Mouse (Mus musculus): ENCODE results near the gene Ppia. TPM values are rescaled to one million over a fixed set of nuclear protein-coding genes. Genes with fewer than 3 reads are reported as not detected.
A peak's percentile ranks its signal among the peaks of the same experiment; 100 is the strongest.
"Not testable (repeated sequence)": the region's sequence is repeated elsewhere in the genome, so short reads cannot be mapped to it uniquely, and the experiment has no call there.

Gene Ppia
- polyA plus RNA-seq, 1 experiment from 2014 or later, result 4,554 TPM

GRCm38 (mm10) chr11:6419156-6419555, 3.9 kb downstream of the Ppia start:
- H3K36me3 ChIP-seq, result peaks cover 52% of the 10 kb centered on the region
- WGBS, result 71% methylated on average over 4 of the region's 4 CpGs
- ATAC-seq (ENCODE audit: low read depth), result not testable (repeated sequence)

DNA sequence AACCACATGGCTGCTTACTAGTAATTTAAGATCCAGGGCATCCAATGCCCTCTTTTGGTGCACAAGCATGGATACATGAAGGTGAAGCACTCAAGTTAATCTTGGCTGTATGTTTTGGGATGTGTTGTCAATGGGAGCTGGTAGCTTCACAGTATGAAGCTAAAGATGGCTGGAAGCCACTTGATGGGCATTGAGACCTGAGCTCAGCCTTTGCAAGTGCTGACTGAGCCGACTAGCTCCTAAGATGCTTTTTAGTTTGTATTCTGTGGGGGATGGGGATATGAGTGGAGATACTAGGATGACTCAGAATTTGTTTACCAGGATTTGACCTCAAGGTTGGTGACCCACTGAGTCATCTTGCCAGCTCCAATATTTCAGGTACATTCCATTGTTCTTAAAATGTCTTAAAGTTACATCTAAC, 5.0 kb downstream of the Ppia start:
- Histone ChIP-seq H3K4me1 (replicated peaks) (peaks cover 22% of the 10 kb centered on the region), H3K27ac (replicated peaks) (no peak overlapping the region), H3K4me3 (no peak overlapping the region), H3K9me3 (no peaks in the 10 kb centered on the region), H3K4me2 (no peak overlapping the region), H3K27me3 (no peaks in the 10 kb centered on the region), H3K36me3 (peaks cover 59% of the 10 kb centered on the region), H3K9ac (no peak overlapping the region)
- ATAC-seq (ENCODE audit: low read depth), result no peak
- 34% methylated on average over 1 of the region's 1 CpGs for WGBS

More at GRCm38 (mm10) chr11:6419156-6419555, 3.9 kb downstream of the Ppia start:
- not testable (repeated sequence) for H3K4me3 ChIP-seq; H3K9me3 ChIP-seq; H3K9ac ChIP-seq; H3K4me2 ChIP-seq; H3K27me3 ChIP-seq; H3K27ac ChIP-seq (replicated peaks)
- H3K4me1 ChIP-seq (replicated peaks), result peaks cover 31% of the 10 kb centered on the region

DNA sequence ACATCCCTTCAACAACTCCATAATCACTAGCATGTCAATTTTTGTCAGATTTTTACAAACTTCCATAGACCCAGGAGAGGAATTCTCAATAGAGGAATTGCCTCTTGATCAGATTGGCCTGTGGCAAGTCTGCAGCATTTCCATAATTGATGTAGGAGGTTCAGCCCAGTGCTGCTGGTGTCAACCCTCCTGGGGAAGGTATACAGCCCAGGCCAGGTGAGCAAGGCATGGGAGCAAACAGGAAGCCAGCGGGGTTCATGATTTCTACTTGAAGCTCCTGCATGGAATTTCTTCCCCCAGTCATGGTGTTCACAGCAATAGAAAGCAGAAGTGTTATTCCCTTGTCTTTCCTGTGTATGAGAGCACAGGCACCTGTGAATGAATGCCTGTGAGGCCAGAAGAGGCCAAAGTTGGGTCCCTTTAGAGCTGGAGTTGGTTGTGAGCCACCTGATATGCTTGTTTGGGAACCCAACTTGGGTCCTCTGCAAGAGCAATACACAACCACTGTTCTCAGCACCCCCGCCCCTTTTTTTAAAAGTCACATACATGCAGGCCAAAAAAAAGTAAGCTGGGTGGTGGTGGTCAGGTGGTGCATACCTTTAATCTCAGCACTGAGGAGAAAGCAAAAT, 5.6 kb downstream of the Ppia start:
- Histone ChIP-seq H3K4me3 (no peak overlapping the region), H3K9me3 (no peaks in the 10 kb centered on the region), H3K4me1 (replicated peaks) (peaks cover 22% of the 10 kb centered on the region), H3K9ac (no peak overlapping the region), H3K27me3 (no peaks in the 10 kb centered on the region), H3K36me3 (peaks cover 63% of the 10 kb centered on the region), H3K4me2 (no peak overlapping the region), H3K27ac (replicated peaks) (no peak overlapping the region)
- WGBS, result 75% methylated on average over 2 of the region's 2 CpGs
- no peak for ATAC-seq (ENCODE audit: low read depth)

GRCm38 (mm10) chr11:6430186-6430585, 14.9 kb downstream of the Ppia start:
- H3K36me3 ChIP-seq, result peaks cover 93% of the 10 kb centered on the region
- H3K9me3 ChIP-seq, result no peaks in the 10 kb centered on the region
- H3K4me1 ChIP-seq (replicated peaks), result no peaks in the 10 kb centered on the region
- no peak for ATAC-seq (ENCODE audit: low read depth)
- no peak overlapping the region for H3K4me2 ChIP-seq
- no peaks in the 10 kb centered on the region for H3K27me3 ChIP-seq
- 94% methylated on average over 7 of the region's 7 CpGs for WGBS
- H3K27ac ChIP-seq (replicated peaks), result no peak overlapping the region
- H3K9ac ChIP-seq, result no peak overlapping the region
- no peak overlapping the region for H3K4me3 ChIP-seq

DNA sequence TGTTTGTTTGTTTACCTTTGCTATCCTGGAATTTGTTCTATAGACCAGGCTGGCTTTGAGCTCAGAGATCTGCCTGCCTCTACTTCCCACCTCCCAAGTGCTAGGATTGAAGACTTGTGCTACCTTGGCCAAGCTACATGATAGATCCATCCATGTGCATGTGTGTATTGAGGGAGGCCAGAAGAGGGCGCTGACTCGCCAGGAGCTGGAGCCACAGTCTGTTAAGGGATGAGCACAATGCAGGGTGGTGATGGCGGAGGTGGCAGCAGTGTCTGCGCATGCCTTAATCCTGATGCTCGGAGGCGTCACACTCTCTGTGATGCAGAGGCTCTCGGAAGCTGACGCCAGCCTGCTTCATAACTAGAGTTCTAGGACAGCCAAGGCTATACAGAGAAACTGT, 21.2 kb downstream of the Ppia start:
- Histone ChIP-seq H3K4me1 (replicated peaks) (no peaks in the 10 kb centered on the region), H3K4me2 (no peak overlapping the region), H3K27me3 (no peaks in the 10 kb centered on the region), H3K9ac (no peak overlapping the region), H3K9me3 (no peaks in the 10 kb centered on the region), H3K27ac (replicated peaks) (no peak overlapping the region), H3K36me3 (peaks cover 74% of the 10 kb centered on the region), H3K4me3 (no peak overlapping the region)
- 70% methylated on average over 8 of the region's 8 CpGs for WGBS
- ATAC-seq (ENCODE audit: low read depth), result no peak

DNA sequence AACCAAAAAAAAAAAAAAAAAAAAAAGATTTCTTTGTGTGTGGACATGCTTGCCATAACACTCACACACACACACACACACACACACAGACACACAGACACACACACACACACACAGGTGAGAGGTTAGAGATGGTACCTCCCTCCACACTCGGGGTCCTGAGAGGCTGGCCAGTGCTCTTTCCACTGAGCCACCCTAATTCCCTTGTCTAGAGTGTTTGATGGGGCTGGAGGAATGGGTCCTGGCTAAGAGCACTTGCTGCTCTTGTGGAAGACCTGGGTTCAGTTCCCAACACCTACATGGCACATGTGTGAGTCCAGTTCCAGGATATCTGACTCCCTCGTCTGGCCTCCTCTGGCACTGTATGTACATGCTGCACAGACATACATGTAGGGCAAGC, 22.4 kb downstream of the Ppia start:
- peaks cover 3% of the 10 kb centered on the region; the same call in 1 of the 2 replicates for H3K4me1 ChIP-seq (replicated peaks)
- 91% methylated on average over 2 of the region's 2 CpGs for WGBS
- no peak overlapping the region for H3K4me2 ChIP-seq
- H3K9ac ChIP-seq, result no peak overlapping the region
- H3K27me3 ChIP-seq, result no peaks in the 10 kb centered on the region
- H3K27ac ChIP-seq (replicated peaks), result no peak overlapping the region
- H3K9me3 ChIP-seq, result no peaks in the 10 kb centered on the region
- H3K36me3 ChIP-seq, result peaks cover 63% of the 10 kb centered on the region
- no peak overlapping the region for H3K4me3 ChIP-seq
- ATAC-seq (ENCODE audit: low read depth), result no peak

DNA sequence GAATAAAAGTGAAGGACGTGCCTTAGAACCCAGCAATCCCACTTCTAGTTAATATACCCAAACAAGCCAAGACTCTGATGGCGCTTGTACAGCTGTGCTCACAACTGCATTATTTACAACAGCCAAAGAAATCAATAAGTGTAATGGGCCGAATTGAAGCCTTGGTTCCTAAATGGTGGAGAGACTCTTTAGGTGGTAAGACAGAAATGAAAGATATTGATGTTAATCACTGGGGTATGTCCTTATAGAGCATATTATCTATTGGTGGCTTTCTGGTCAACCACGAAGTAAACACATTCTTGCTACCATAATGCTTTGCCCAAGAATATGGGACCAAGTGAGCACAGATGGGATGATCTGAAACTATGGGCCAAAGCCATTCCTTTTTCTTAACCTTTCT, 24.9 kb downstream of the Ppia start:
- Histone ChIP-seq H3K4me1 (replicated peaks) (peaks cover 17% of the 10 kb centered on the region), H3K9ac (no peak overlapping the region), H3K36me3 (peaks cover 41% of the 10 kb centered on the region), H3K9me3 (no peaks in the 10 kb centered on the region), H3K4me3 (no peak overlapping the region), H3K4me2 (no peak overlapping the region), H3K27me3 (no peaks in the 10 kb centered on the region), H3K27ac (replicated peaks) (no peak overlapping the region)
- ATAC-seq (ENCODE audit: low read depth), result no peak
- 88% methylated on average over 4 of the region's 4 CpGs for WGBS

DNA sequence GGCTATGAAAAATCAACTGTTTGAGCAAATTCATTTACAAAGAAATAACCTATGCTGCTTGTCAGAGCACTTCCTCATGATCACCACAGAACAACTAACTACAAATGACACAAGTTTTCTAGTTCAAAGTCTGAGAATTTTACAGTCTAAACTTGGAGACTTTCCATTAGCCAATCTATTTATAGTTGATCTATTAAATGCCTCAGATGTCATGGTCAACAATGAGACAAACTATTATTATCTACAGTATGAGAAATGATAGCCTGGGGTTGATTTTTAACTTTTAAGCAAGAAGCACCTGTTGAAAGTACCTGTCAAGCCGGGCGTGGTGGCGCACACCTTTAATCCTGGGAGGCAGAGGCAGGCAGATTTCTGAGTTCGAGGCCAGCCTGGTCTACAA, 27.3 kb downstream of the Ppia start:
- no peaks in the 10 kb centered on the region for H3K27me3 ChIP-seq
- WGBS, result 94% methylated on average over 4 of the region's 4 CpGs
- H3K36me3 ChIP-seq, result peaks cover 21% of the 10 kb centered on the region
- peaks cover 18% of the 10 kb centered on the region for H3K4me1 ChIP-seq (replicated peaks)
- no peak overlapping the region for H3K4me3 ChIP-seq
- peak overlapping the region; percentile 78; the same call in 1 of the 2 replicates for H3K4me2 ChIP-seq
- no peak for ATAC-seq (ENCODE audit: low read depth)
- H3K27ac ChIP-seq (replicated peaks), result no peak overlapping the region
- no peaks in the 10 kb centered on the region for H3K9me3 ChIP-seq
- H3K9ac ChIP-seq, result no peak overlapping the region

DNA sequence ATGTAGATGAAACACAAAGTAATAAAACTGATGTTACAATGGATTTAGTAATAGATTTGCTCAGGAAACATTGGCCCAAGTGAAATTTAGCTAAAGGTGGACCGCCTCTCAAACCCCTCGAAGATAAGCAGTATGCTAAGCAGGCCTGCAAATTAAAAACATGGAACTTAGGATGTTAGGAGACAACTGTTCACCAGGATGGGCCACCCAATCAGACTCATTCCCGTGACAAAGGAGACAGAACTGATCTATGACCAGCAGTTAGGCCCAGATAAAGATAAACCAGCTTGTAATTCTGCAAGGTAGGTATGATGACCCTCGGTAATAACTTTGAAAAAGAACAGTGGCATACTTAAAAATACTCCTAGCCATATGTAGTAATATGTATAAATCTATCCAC, 27.9 kb downstream of the Ppia start:
- WGBS, result 52% methylated on average over 4 of the region's 4 CpGs
- peaks cover 18% of the 10 kb centered on the region for H3K4me1 ChIP-seq (replicated peaks)
- H3K9ac ChIP-seq, result peak overlapping the region; percentile 85
- peaks cover 16% of the 10 kb centered on the region for H3K36me3 ChIP-seq
- H3K4me2 ChIP-seq, result peak overlapping the region; percentile 78
- ATAC-seq (ENCODE audit: low read depth), result no peak
- H3K9me3 ChIP-seq, result no peaks in the 10 kb centered on the region
- no peak overlapping the region for H3K27ac ChIP-seq (replicated peaks)
- no peaks in the 10 kb centered on the region for H3K27me3 ChIP-seq
- peak overlapping the region; percentile 80 for H3K4me3 ChIP-seq

DNA sequence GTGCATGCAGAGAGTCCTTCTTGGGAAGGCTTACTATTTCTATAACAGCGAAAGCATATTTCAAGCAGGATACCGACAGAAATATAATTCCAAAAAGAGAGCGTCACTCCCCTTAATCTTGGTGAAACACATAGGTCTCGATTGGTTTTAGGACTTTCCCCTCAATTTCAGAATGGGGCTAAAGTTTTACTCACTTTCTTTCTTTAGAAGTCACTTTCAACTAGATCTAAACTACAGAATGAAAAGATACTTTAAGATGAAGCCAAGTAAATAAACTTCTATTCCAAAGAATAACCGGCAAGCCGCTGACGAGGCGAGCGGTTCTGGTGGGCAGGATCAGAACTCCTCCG, 28.5 kb downstream of the Ppia start:
- no peak for ATAC-seq (ENCODE audit: low read depth)
- H3K36me3 ChIP-seq, result peaks cover 10% of the 10 kb centered on the region
- H3K9ac ChIP-seq, result peak overlapping the region; percentile 85
- under 1% methylated on average over 10 of the region's 10 CpGs for WGBS
- peak overlapping the region; percentile 78 for H3K4me2 ChIP-seq
- peak overlapping the region; percentile 95 for H3K27ac ChIP-seq (replicated peaks)
- peak overlapping the region; percentile 80 for H3K4me3 ChIP-seq
- H3K27me3 ChIP-seq, result no peaks in the 10 kb centered on the region
- peaks cover 18% of the 10 kb centered on the region for H3K4me1 ChIP-seq (replicated peaks)
- no peaks in the 10 kb centered on the region for H3K9me3 ChIP-seq

DNA sequence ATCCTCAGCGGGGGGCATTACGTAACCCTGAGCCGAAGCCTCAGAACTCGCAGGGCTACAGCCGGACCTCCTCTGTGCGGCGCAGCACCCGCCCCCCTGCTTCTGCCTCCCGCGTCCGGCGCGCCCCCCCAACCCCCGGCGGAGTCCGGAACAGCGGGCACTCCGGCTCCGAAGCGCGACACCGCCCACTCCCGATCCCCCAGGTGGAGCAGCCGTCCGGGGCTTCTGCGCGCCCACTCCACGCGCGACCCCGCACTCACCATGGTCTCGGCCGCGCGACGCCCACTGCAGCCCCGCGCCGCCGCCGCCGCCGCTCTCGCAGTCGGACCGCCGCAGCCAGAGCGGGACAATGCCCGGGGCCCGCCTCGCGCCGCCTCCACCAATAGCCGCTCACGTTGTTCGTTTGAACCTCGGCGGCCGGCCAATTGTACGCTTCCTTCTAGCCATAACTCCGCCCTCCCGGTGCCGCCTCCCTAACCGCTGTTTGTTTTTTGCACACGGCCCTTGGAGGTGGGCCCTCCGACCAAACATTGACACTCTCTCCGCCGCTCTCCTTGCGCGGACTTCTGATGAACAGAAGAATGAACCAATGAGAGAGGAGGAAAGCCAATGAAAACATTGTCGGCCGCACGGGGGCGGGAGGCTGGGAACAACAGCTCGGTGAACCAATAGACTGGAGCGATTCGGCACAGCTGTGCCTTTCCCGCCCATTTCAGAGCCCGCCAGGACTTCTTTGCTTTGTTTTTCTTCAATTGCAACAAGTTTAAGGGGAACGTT, 29.0 kb downstream of the Ppia start, which contains the start of gene H2afv:
TSS of gene H2afv (minus strand) at position 367 of the 777 bp plus-strand sequence.
- under 1% methylated on average over 79 of the region's 80 CpGs for WGBS
- peak; percentile 99 for ATAC-seq (ENCODE audit: low read depth)
- Histone ChIP-seq H3K4me3 (peak within 1 kb of the TSS; percentile 80), H3K27me3 (no peaks in the 10 kb centered on the region), H3K9ac (peak within 1 kb of the TSS; percentile 85), H3K9me3 (no peaks in the 10 kb centered on the region), H3K27ac (replicated peaks) (peak within 1 kb of the TSS; percentile 95), H3K36me3 (peaks cover 7% of the 10 kb centered on the region; the same call in 1 of the 2 replicates), H3K4me2 (peak within 1 kb of the TSS; percentile 78), H3K4me1 (replicated peaks) (peaks cover 18% of the 10 kb centered on the region)

- Histone ChIP-seq H3K27me3 (no peaks in the 10 kb centered on the region), H3K9ac (no peak overlapping the region), H3K36me3 (peaks cover 7% of the 10 kb centered on the region; the same call in 1 of the 2 replicates), H3K4me2 (no peak overlapping the region), H3K4me3 (no peak overlapping the region), H3K9me3 (no peaks in the 10 kb centered on the region), H3K27ac (replicated peaks) (no peak overlapping the region), H3K4me1 (replicated peaks) (peaks cover 18% of the 10 kb centered on the region)
- 77% methylated on average over 4 of the region's 4 CpGs for WGBS
- ATAC-seq (ENCODE audit: low read depth), result no peak
Observed at GRCm38 (mm10) chr11:6445441-6445840, 30.2 kb downstream of the Ppia start.
